Mouse (Mus musculus): ENCODE measurements around the gene Prkd2.

GRCm38 (mm10) chr7:16905491-16906021, 62.9 kb downstream of the Prkd2 start:
- TF ChIP-seq CTCF (IDR thresholded peaks at IDR 0.05; ENCODE audit: control insufficient read depth, insufficient read depth, insufficient read length) (no peak), MAX (IDR thresholded peaks at IDR 0.05) (no peak), MYOD1 (IDR thresholded peaks at IDR 0.05; ENCODE audit: control insufficient read depth, insufficient read length, low read depth) (peak; percentile 14), USF1 (IDR thresholded peaks at IDR 0.05; ENCODE audit: low read depth) (no peak), CEBPB (IDR thresholded peaks at IDR 0.05; ENCODE audit: low read depth) (no peak), FOSL1 (IDR thresholded peaks at IDR 0.05; ENCODE audit: insufficient read depth, low read length, poor library complexity, severe bottlenecking) (no peak)

All from C2C12 (cell line).